Mouse (Mus musculus) cerebellum, adult 2 months (tissue): Measurements from ENCODE around the gene Grk1.

ENCODE experiments used
- CTCF ChIP-seq: fragments of 200-500 bp; IDR thresholded peaks from 2 replicates; pipeline ENCODE4 v1.5.1; 2011; ENCODE audit warnings: low read depth, mild to moderate bottlenecking, control low read depth, low read length, moderate library complexity, borderline replicate concordance; ENCODE audit not compliant: insufficient read depth
- POLR2A ChIP-seq: fragments of 200-500 bp; IDR thresholded peaks from 2 replicates; pipeline ENCODE4 v1.6.1; 2011; ENCODE audit warnings: low read length, control low read depth, borderline replicate concordance; ENCODE audit not compliant: insufficient read depth

DNA sequence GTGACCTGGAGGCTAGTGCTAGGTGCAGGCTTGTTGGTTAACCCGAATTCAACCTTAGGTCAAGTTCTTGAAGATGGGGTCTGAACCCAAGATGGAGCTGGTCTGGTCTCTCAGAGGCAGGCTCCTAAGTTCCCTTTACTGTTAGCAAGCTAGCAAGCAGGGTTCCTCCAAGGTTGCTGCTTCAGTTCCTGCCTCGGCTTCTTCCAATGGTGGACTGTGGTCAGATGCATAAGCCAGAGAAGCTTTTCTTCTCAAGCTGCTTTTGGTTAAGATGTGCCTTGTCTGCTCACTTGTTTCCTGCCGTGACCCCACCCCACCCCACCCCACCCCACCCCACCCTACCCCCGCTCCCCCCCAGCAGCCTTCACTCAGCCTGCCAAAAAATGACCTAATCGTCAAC, 28.2 kb downstream of the Grk1 start:
- TF ChIP-seq CTCF (no peak), POLR2A (no peak)
